7 mouse cellular contexts compared by ENCODE assay signal in genomic region chr9:64050513-64051065, GRCm38 (mm10). TPM values are rescaled to one million over a fixed set of nuclear protein-coding genes. Genes with fewer than 3 reads are reported as not detected.
A peak's percentile ranks its signal among the peaks of the same experiment; 100 is the strongest.
DNase-seq lines count a peak whose midpoint lies in the region; ATAC-seq and TF ChIP-seq lines count a peak whose summit lies in the region.

No protein-coding gene starts in this region.

- no peaks in the 10 kb centered on the region for H3K9me3 ChIP-seq in E14TG2a.4 (ENCODE audit: low read length)
- H3K9me3 ChIP-seq in forebrain, embryonic 16.5 days (ENCODE audit: control insufficient read depth, low read length), result no peaks in the 10 kb centered on the region
- no peaks in the 10 kb centered on the region for H3K9me3 ChIP-seq in limb, embryonic 10.5 days (replicated peaks)
- no peaks in the 10 kb centered on the region for H3K9me3 ChIP-seq in neural tube, embryonic 12.5 days

- H3K4me1 ChIP-seq in E14TG2a.4 (replicated peaks; ENCODE audit: low read depth, low read length), result peaks cover 87% of the 10 kb centered on the region
- peaks cover 11% of the 10 kb centered on the region for H3K4me1 ChIP-seq in forebrain, embryonic 16.5 days (replicated peaks; ENCODE audit: control insufficient read depth, insufficient read depth, low read length)
- peaks cover 51% of the 10 kb centered on the region for H3K4me1 ChIP-seq in limb, embryonic 10.5 days
- peaks cover 12% of the 10 kb centered on the region for H3K4me1 ChIP-seq in neural tube, embryonic 12.5 days

- H3K36me3 ChIP-seq in E14TG2a.4 (ENCODE audit: insufficient read depth, low read length), result no peaks in the 10 kb centered on the region
- H3K36me3 ChIP-seq in forebrain, embryonic 16.5 days (ENCODE audit: control insufficient read depth, insufficient read depth), result no peaks in the 10 kb centered on the region
- H3K36me3 ChIP-seq in limb, embryonic 10.5 days, result no peaks in the 10 kb centered on the region
- no peaks in the 10 kb centered on the region for H3K36me3 ChIP-seq in neural tube, embryonic 12.5 days

- peak; percentile 51 for DNase-seq in Muller cell, postnatal 12 days (ENCODE audit: inconsistent ontology term)
- DNase-seq in limb, embryonic 10.5 days (ENCODE audit: low spot score), result no peak
- no peak for DNase-seq in layer of hippocampus, adult 11-12 months (ENCODE audit: low spot score)

- peak overlapping the region; percentile 62; the same call in 1 of the 2 replicates for H3K4me2 ChIP-seq in forebrain, embryonic 16.5 days (ENCODE audit: low read length)
- H3K4me2 ChIP-seq in neural tube, embryonic 12.5 days (replicated peaks), result peak overlapping the region; percentile 68

- ATAC-seq in forebrain, embryonic 16.5 days, result no peak
- no peak for ATAC-seq in neural tube, embryonic 12.5 days (ENCODE audit: low FRiP score, low read depth)
- no peak for ATAC-seq in erythroid progenitor cell, adult 5-6 weeks (replicated peaks; ENCODE audit: low FRiP score, poor library complexity, severe bottlenecking)

- no peak overlapping the region for H3K9ac ChIP-seq in forebrain, embryonic 16.5 days (replicated peaks; ENCODE audit: low read depth, low read length)
- H3K9ac ChIP-seq in neural tube, embryonic 12.5 days, result no peak overlapping the region

- 43% methylated on average over 8 of the region's 8 CpGs for WGBS in forebrain, embryonic 16.5 days
- WGBS in limb, embryonic 10.5 days, result 34% methylated on average over 8 of the region's 8 CpGs
- 41% methylated on average over 8 of the region's 8 CpGs for WGBS in neural tube, embryonic 12.5 days

- peak overlapping the region; percentile 76 for H3K4me3 ChIP-seq in E14TG2a.4 (replicated peaks; ENCODE audit: low read length)
- H3K4me3 ChIP-seq in forebrain, embryonic 16.5 days (replicated peaks; ENCODE audit: low read length), result no peak overlapping the region
- peak overlapping the region; percentile 49 for H3K4me3 ChIP-seq in limb, embryonic 10.5 days
- no peak overlapping the region for H3K4me3 ChIP-seq in neural tube, embryonic 12.5 days

- no peaks in the 10 kb centered on the region for H3K27me3 ChIP-seq in E14TG2a.4 (ENCODE audit: insufficient read depth, low read length)
- H3K27me3 ChIP-seq in forebrain, embryonic 16.5 days (replicated peaks; ENCODE audit: control insufficient read depth, insufficient read depth, low read length), result no peaks in the 10 kb centered on the region
- 0 out of 2 replicates have a peak, but pooled peaks cover 5% of the 10 kb centered on the region for H3K27me3 ChIP-seq in limb, embryonic 10.5 days (ENCODE audit: low read depth, poor library complexity, severe bottlenecking)
- 0 out of 2 replicates have a peak, but pooled peaks cover 3% of the 10 kb centered on the region for H3K27me3 ChIP-seq in neural tube, embryonic 12.5 days (replicated peaks)

- no peak for TF ChIP-seq CTCF in E14TG2a.4 (conservative IDR thresholded peaks at IDR 0.05; ENCODE audit: low read length)

- H3K27ac ChIP-seq in forebrain, embryonic 16.5 days (ENCODE audit: low read length), result no peak overlapping the region
- H3K27ac ChIP-seq in limb, embryonic 10.5 days, result peak overlapping the region; percentile 81
- no peak overlapping the region for H3K27ac ChIP-seq in neural tube, embryonic 12.5 days

RNA-seq across cellular contexts. Expression of gene Smad6, which starts 28.7 kb away (rescaled TPM):
- polyA plus RNA-seq in forebrain, embryonic 16.5 days (2015; fragmentation: Nextera tagmentation; extraction: Ambion mirVana), result 1.5 and 1.6 TPM in 2 replicates
- 10.9 and 11.4 TPM in 2 replicates for polyA plus RNA-seq in limb, embryonic 10.5 days (2016; fragmentation: Nextera tagmentation; extraction: Ambion mirVana)
- 11.0 and 11.1 TPM in 2 replicates for polyA plus RNA-seq in neural tube, embryonic 12.5 days (2016; fragmentation: Nextera tagmentation; extraction: Ambion mirVana)
- not detected in 2 replicates for total RNA-seq in erythroid progenitor cell, adult 5-6 weeks (2015; ENCODE audit: low replicate concordance)
- 0.39 TPM in 1 of 2 replicates, not detected in the other for total RNA-seq in erythroid progenitor cell, adult 5-6 weeks (2017; ENCODE audit: low replicate concordance)

Comparison
In these comparisons a context has a peak if more than half of its experiments do, and no peak if none do; other contexts are left out.
1. H3K4me3 ChIP-seq: peak in E14TG2a.4 (single experiment) and limb, embryonic 10.5 days (single experiment); none in forebrain, embryonic 16.5 days (single experiment) and neural tube, embryonic 12.5 days (single experiment).